Mouse (Mus musculus): ENCODE measurements around the gene Cdiptos. TPM values are rescaled to one million over a fixed set of nuclear protein-coding genes. Genes with fewer than 3 reads are reported as not detected.

Gene Cdiptos
- polyA plus RNA-seq, 1 experiment = 1.0 TPM

GRCm38 (mm10) chr7:127021563-127022527, 45.9 kb upstream of the Cdiptos start:
- peak overlapping the region; percentile 31 for H3K4me3 ChIP-seq (ENCODE audit: control insufficient read depth, insufficient read depth, low read length)
- peaks cover 7% of the 10 kb centered on the region; the same call in 1 of the 2 replicates for H3K36me3 ChIP-seq (ENCODE audit: control insufficient read depth, insufficient read depth, low read length)
- no peaks in the 10 kb centered on the region for H3K27me3 ChIP-seq (ENCODE audit: control insufficient read depth, insufficient read depth, low read length)
- no peak for DNase-seq
- 53% methylated on average over 5 of the region's 5 CpGs for WGBS
- H3K27ac ChIP-seq (ENCODE audit: control insufficient read depth, insufficient read depth, low read length) = peak overlapping the region; percentile 51
- TF ChIP-seq CTCF (IDR thresholded peaks at IDR 0.05; ENCODE audit: borderline replicate concordance, control insufficient read depth, extremely low read depth, insufficient read depth, low read length, poor library complexity) (no peak), POLR2A (IDR thresholded peaks at IDR 0.05; ENCODE audit: control insufficient read depth, extremely low read depth, insufficient read depth, low read length, poor library complexity) (0 out of 2 replicates have a peak, but pooled peaks have one; percentile 4)
- peaks cover 65% of the 10 kb centered on the region for H3K4me1 ChIP-seq (replicated peaks; ENCODE audit: control insufficient read depth, insufficient read depth, low read length)

- H3K27ac ChIP-seq (ENCODE audit: control insufficient read depth, insufficient read depth, low read length) = peak within 1 kb of the TSS; percentile 51
- H3K27me3 ChIP-seq (ENCODE audit: control insufficient read depth, insufficient read depth, low read length) = no peaks in the 10 kb centered on the region
- TF ChIP-seq CTCF (IDR thresholded peaks at IDR 0.05; ENCODE audit: borderline replicate concordance, control insufficient read depth, extremely low read depth, insufficient read depth, low read length, poor library complexity) (no peak), POLR2A (IDR thresholded peaks at IDR 0.05; ENCODE audit: control insufficient read depth, extremely low read depth, insufficient read depth, low read length, poor library complexity) (peak; percentile 48; the same call in 1 of the 2 replicates)
- H3K4me3 ChIP-seq (ENCODE audit: control insufficient read depth, insufficient read depth, low read length) = peak within 1 kb of the TSS; percentile 31
- H3K36me3 ChIP-seq (ENCODE audit: control insufficient read depth, insufficient read depth, low read length) = peaks cover 7% of the 10 kb centered on the region; the same call in 1 of the 2 replicates
- H3K4me1 ChIP-seq (replicated peaks; ENCODE audit: control insufficient read depth, insufficient read depth, low read length) = peaks cover 68% of the 10 kb centered on the region
- WGBS = under 1% methylated on average over 36 of the region's 37 CpGs
- peak; percentile 67 for DNase-seq
These were observed 45.1 kb upstream of the Cdiptos start, which contains the start of the genes Gm42742 and Prrt2 for GRCm38 (mm10) chr7:127020901-127021562. TSS of gene Gm42742 (minus strand) at chr7:127021097. TSS of gene Prrt2 (minus strand) at chr7:127021211.

- WGBS = 64% methylated on average over 5 of the region's 5 CpGs
- H3K4me1 ChIP-seq (replicated peaks; ENCODE audit: control insufficient read depth, insufficient read depth, low read length) = peaks cover 74% of the 10 kb centered on the region
- TF ChIP-seq CTCF (IDR thresholded peaks at IDR 0.05; ENCODE audit: borderline replicate concordance, control insufficient read depth, extremely low read depth, insufficient read depth, low read length, poor library complexity) (no peak), POLR2A (IDR thresholded peaks at IDR 0.05; ENCODE audit: control insufficient read depth, extremely low read depth, insufficient read depth, low read length, poor library complexity) (no peak)
- peaks cover 7% of the 10 kb centered on the region; the same call in 1 of the 2 replicates for H3K36me3 ChIP-seq (ENCODE audit: control insufficient read depth, insufficient read depth, low read length)
- peak overlapping the region; percentile 51 for H3K27ac ChIP-seq (ENCODE audit: control insufficient read depth, insufficient read depth, low read length)
- no peak for DNase-seq
- no peaks in the 10 kb centered on the region for H3K27me3 ChIP-seq (ENCODE audit: control insufficient read depth, insufficient read depth, low read length)
- peak overlapping the region; percentile 31 for H3K4me3 ChIP-seq (ENCODE audit: control insufficient read depth, insufficient read depth, low read length)
These were observed 44.6 kb upstream of the Cdiptos start for GRCm38 (mm10) chr7:127020491-127020890.

DNA sequence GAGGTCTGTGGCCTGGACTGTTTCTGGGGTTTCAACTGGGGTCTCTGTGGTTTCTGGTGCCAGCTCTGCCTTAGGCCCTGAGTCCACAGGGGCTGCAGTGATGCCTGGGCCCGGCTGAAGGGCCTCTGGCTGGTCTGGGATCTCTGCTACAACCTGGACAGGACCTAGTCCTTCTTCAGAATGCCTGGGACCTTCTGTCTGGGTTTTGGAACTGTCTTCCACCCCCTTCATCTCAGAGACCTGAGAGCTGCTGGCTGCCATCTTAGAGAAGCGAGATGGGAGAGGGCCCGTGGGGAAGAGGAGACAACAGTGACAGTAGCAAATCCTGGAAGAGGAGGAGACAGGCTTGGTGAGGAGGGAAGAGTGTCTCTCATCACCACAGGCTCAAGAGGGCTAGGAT, 44.1 kb upstream of the Cdiptos start:
- DNase-seq = no peak
- TF ChIP-seq CTCF (IDR thresholded peaks at IDR 0.05; ENCODE audit: borderline replicate concordance, control insufficient read depth, extremely low read depth, insufficient read depth, low read length, poor library complexity) (no peak), POLR2A (IDR thresholded peaks at IDR 0.05; ENCODE audit: control insufficient read depth, extremely low read depth, insufficient read depth, low read length, poor library complexity) (no peak)
- 80% methylated on average over 3 of the region's 3 CpGs for WGBS
- Histone ChIP-seq H3K36me3 (ENCODE audit: control insufficient read depth, insufficient read depth, low read length) (peaks cover 7% of the 10 kb centered on the region; the same call in 1 of the 2 replicates), H3K27me3 (ENCODE audit: control insufficient read depth, insufficient read depth, low read length) (no peaks in the 10 kb centered on the region), H3K27ac (ENCODE audit: control insufficient read depth, insufficient read depth, low read length) (no peak overlapping the region), H3K4me3 (ENCODE audit: control insufficient read depth, insufficient read depth, low read length) (no peak overlapping the region), H3K4me1 (replicated peaks; ENCODE audit: control insufficient read depth, insufficient read depth, low read length) (peaks cover 78% of the 10 kb centered on the region)

- H3K36me3 ChIP-seq (ENCODE audit: control insufficient read depth, insufficient read depth, low read length) = peaks cover 7% of the 10 kb centered on the region; the same call in 1 of the 2 replicates
- WGBS = 89% methylated on average over 14 of the region's 14 CpGs
These were observed 43.5 kb upstream of the Cdiptos start for GRCm38 (mm10) chr7:127019306-127019960.

More at GRCm38 (mm10) chr7:127019306-127019960, 43.5 kb upstream of the Cdiptos start:
- H3K27me3 ChIP-seq (ENCODE audit: control insufficient read depth, insufficient read depth, low read length) = no peaks in the 10 kb centered on the region
- DNase-seq = no peak
- H3K4me3 ChIP-seq (ENCODE audit: control insufficient read depth, insufficient read depth, low read length) = no peak overlapping the region
- peaks cover 80% of the 10 kb centered on the region for H3K4me1 ChIP-seq (replicated peaks; ENCODE audit: control insufficient read depth, insufficient read depth, low read length)
- no peak overlapping the region for H3K27ac ChIP-seq (ENCODE audit: control insufficient read depth, insufficient read depth, low read length)
- TF ChIP-seq POLR2A (IDR thresholded peaks at IDR 0.05; ENCODE audit: control insufficient read depth, extremely low read depth, insufficient read depth, low read length, poor library complexity) (no peak), CTCF (IDR thresholded peaks at IDR 0.05; ENCODE audit: borderline replicate concordance, control insufficient read depth, extremely low read depth, insufficient read depth, low read length, poor library complexity) (no peak)

Measured in thymus, adult 2 months (tissue).